Mouse (Mus musculus) embryonic facial prominence, embryonic 12.5 days (tissue): ENCODE results near the gene Vapb. TPM values are rescaled to one million over a fixed set of nuclear protein-coding genes. Genes with fewer than 3 reads are reported as not detected.

Experiments used
- ATAC-seq: fragments of 200-750 bp; cut with Nextera tagmentation; 2 replicates; pipeline ENCODE4 v1.8.0; 2017; ENCODE audit not compliant: insufficient number of reproducible peaks, insufficient read depth, low FRiP score, low TSS enrichment
- H3K27ac ChIP-seq: fragments of 300-500 bp; sonication (generic); 2 replicates; pipeline ENCODE4 v1.5.1; 2016; ENCODE audit warnings: mild to moderate bottlenecking
- H3K27me3 ChIP-seq: fragments of 300-500 bp; sonication (generic); 2 replicates; pipeline ENCODE4 v1.6.1; 2016; ENCODE audit warnings: mild to moderate bottlenecking, moderate library complexity
- H3K36me3 ChIP-seq: fragments of 300-500 bp; sonication (generic); 2 replicates; pipeline ENCODE4 v1.6.1; 2016; ENCODE audit warnings: mild to moderate bottlenecking
- H3K4me1 ChIP-seq: fragments of 300-500 bp; sonication (generic); 2 replicates; pipeline ENCODE4 v1.6.1; 2016
- H3K4me2 ChIP-seq: fragments of 300-500 bp; sonication (generic); replicated peaks from 2 replicates; pipeline ENCODE4 v1.6.1; 2016; ENCODE audit warnings: mild to moderate bottlenecking, moderate library complexity
- H3K4me3 ChIP-seq: fragments of 300-500 bp; sonication (generic); 2 replicates; pipeline ENCODE4 v1.5.1; 2016; ENCODE audit warnings: mild to moderate bottlenecking
- H3K9ac ChIP-seq: fragments of 300-500 bp; sonication (generic); 2 replicates; pipeline ENCODE4 v1.6.1; 2016; ENCODE audit warnings: mild to moderate bottlenecking, moderate library complexity
- H3K9me3 ChIP-seq: fragments of 300-500 bp; sonication (generic); 2 replicates; pipeline ENCODE4 v1.6.1; 2016; ENCODE audit warnings: mild to moderate bottlenecking, moderate library complexity
- WGBS: fragments of 180-500 bp; shearing (Covaris S2); methylation state at CpG from one replicate; pipeline ENCODE4 v1.1.7; 2016; 5-methylcytosine and 5-hydroxymethylcytosine counted together
- microRNA-seq: library from miRNA; unstranded; fragments of <30 nt; microRNA quantifications from one replicate; pipeline ENCODE4, GENCODE M21; 2017
- polyA plus RNA-seq: library from polyadenylated mRNA; unstranded; fragments of >200 nt; fragmentation: Nextera tagmentation; extraction: Ambion mirVana; gene quantifications from 2 replicates; pipeline ENCODE4 v1.2.1, GENCODE M21; 2016

The Vapb gene
- polyA plus RNA-seq, 1 experiment from 2014 or later, result 11.7 TPM

DNA sequence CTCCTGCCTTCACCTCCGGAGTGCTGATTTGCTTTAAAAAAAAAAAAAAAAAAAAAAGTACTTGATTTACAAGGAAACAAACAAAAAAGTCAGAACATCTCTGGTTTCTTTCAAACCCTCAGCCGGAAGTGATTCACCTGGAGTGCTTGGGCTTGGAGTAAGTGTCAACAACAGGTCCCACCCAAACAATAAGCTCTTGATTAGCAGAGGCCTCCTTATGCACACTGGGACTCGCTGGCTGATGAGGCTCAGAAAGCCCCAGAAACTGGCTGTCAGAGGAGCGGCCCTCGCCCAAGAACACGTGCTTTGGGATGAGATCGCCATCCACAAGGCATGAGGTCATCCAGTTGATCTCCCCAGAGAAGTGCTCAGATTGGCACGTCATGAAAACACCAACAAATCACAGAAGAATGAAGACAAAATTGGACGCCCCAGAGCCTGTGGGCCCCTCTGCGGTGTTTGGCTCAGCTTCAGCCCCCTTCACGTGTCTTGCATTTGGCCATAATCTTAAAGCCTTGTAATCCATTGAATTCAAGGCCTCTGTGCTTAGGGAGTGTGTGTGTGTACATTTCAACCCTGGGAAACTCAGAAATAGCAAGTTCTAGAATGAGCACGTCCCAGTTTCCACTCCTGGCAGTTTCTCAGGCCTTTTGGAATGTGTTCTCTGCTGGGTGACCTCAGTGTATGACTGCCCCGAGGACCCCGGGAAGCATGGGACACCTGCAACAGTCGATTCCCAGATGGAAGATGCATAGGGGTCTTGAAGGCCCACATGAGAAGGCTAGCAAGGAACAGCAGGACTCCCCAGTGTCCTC lies 72.9 kb downstream of the Vapb start:
- Histone ChIP-seq H3K4me1 (no peaks in the 10 kb centered on the region), H3K27me3 (no peaks in the 10 kb centered on the region), H3K27ac (no peak overlapping the region), H3K4me2 (no peak overlapping the region), H3K9ac (no peak overlapping the region), H3K4me3 (no peak overlapping the region), H3K9me3 (no peaks in the 10 kb centered on the region), H3K36me3 (no peaks in the 10 kb centered on the region)
- ATAC-seq, result no peak
- 75% methylated on average over 15 of the region's 15 CpGs for WGBS

DNA sequence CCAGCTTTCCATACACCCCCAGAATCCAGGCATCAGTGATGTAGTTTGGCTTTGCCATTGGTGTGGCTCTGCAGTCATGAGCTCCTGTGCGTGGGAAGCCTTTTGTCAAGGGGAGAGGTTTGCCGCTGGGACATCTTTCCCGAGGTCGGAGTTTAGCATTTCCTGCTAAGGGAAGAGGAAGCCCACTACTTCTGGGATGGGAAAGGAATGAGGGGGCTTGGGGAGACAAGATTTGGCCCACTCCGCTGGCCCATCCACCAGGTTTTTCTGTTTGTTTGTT lies 73.5 kb downstream of the Vapb start:
- Histone ChIP-seq H3K27me3 (no peaks in the 10 kb centered on the region), H3K9me3 (no peaks in the 10 kb centered on the region), H3K9ac (no peak overlapping the region), H3K27ac (no peak overlapping the region), H3K4me2 (no peak overlapping the region), H3K36me3 (no peaks in the 10 kb centered on the region), H3K4me1 (no peaks in the 10 kb centered on the region), H3K4me3 (no peak overlapping the region)
- 83% methylated on average over 5 of the region's 5 CpGs for WGBS
- no peak for ATAC-seq

DNA sequence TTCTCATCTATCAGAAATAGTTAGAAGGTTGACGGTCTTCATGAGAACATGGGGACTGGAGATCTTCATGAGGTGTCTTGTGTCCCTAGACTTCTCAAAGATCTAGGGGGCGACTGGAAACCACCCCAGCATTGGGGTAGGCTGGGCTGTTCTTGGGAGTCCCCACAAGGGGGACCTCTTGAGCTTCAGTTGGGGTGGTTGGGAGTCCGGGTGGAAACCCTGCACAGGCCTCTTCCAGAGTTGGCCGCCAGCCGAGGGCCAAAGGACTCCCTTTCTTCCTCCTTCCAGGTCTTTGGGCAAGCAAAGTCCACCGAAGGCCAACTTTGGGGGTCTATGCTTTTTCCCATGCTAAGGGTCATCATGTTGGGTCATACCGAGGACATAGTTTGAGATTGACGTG lies 74.5 kb downstream of the Vapb start:
- H3K27ac ChIP-seq, result no peak overlapping the region
- no peak overlapping the region for H3K9ac ChIP-seq
- H3K36me3 ChIP-seq, result no peaks in the 10 kb centered on the region
- no peak for ATAC-seq
- WGBS, result 66% methylated on average over 8 of the region's 8 CpGs
- H3K4me1 ChIP-seq, result no peaks in the 10 kb centered on the region
- no peak overlapping the region for H3K4me3 ChIP-seq
- peaks cover 4% of the 10 kb centered on the region; the same call in 1 of the 2 replicates for H3K9me3 ChIP-seq
- H3K27me3 ChIP-seq, result no peaks in the 10 kb centered on the region
- H3K4me2 ChIP-seq, result no peak overlapping the region

DNA sequence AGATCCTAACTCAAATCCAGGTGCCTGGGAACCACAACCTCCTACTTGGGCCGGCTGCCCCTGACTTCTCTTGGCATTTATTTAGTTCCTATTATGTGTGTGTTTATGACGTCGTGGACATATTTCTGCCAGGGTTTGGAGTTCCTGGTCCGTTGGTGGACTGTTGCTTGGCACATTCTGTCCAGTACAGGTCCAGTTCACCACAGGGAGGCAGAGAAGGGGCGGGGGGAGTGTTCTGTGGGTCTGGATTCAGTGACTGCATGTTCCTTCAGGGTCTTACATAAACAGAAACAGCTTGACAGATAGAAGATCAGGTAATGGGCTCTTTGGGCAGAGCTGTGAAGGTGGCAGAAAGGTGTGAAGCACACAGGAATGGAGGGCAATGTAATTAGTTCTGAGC lies 75.8 kb downstream of the Vapb start:
- Histone ChIP-seq H3K27ac (no peak overlapping the region), H3K27me3 (no peaks in the 10 kb centered on the region), H3K4me3 (no peak overlapping the region), H3K9me3 (peaks cover 7% of the 10 kb centered on the region; the same call in 1 of the 2 replicates), H3K36me3 (no peaks in the 10 kb centered on the region), H3K4me2 (no peak overlapping the region), H3K4me1 (no peaks in the 10 kb centered on the region), H3K9ac (no peak overlapping the region)
- no peak for ATAC-seq
- 75% methylated on average over 5 of the region's 5 CpGs for WGBS

DNA sequence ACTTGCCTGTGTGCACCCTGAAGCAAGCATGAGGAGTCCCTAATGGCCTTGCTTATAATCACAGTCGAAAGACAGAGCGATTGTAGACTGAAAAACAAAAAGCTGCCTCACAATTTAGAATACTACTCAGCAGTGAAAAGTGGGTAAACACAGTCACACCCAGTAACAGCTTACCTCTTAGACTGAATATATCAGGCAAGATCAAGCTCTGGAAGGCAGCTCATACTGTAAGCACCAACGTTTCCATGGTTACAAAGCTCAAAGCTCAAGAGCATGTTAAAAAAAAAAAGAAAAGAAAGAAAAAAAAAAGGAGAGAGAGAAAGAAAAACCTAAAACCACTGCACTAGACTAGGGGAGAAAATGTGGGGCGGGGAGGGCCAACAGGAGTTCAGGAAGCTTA lies 89.0 kb downstream of the Vapb start:
- no peak for ATAC-seq
- H3K4me1 ChIP-seq, result no peaks in the 10 kb centered on the region
- H3K4me3 ChIP-seq, result no peak overlapping the region
- H3K9me3 ChIP-seq, result no peaks in the 10 kb centered on the region
- no peaks in the 10 kb centered on the region for H3K27me3 ChIP-seq
- no peak overlapping the region for H3K4me2 ChIP-seq
- no peak overlapping the region for H3K9ac ChIP-seq
- no peak overlapping the region for H3K27ac ChIP-seq
- WGBS, result 90% methylated on average over 4 of the region's 4 CpGs
- H3K36me3 ChIP-seq, result no peaks in the 10 kb centered on the region

DNA sequence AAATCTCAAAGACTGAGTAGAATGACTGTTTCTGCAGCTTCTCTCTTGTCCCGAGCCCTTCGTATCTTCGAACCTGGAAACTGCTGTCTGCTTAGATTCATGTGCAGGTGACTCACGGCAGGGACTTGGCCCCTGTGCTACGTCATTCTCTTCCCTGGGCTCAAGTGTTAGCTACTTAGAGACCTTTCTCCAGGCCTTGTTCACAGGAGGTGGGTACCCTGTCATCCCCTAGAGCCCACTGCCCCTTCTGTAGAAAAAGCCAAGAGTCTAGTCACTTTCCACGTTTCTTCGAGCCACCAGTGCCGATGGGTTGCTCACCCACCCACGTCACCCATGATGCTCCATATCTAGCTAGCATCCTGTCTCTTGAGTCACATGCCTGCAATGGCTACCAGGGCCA lies 89.9 kb downstream of the Vapb start:
- Histone ChIP-seq H3K9ac (no peak overlapping the region), H3K4me2 (no peak overlapping the region), H3K27ac (no peak overlapping the region), H3K4me1 (no peaks in the 10 kb centered on the region), H3K4me3 (no peak overlapping the region), H3K9me3 (no peaks in the 10 kb centered on the region), H3K36me3 (no peaks in the 10 kb centered on the region), H3K27me3 (no peaks in the 10 kb centered on the region)
- no peak for ATAC-seq
- whole genome bisulfite sequencing, result 92% methylated on average over 9 of the region's 9 CpGs

DNA sequence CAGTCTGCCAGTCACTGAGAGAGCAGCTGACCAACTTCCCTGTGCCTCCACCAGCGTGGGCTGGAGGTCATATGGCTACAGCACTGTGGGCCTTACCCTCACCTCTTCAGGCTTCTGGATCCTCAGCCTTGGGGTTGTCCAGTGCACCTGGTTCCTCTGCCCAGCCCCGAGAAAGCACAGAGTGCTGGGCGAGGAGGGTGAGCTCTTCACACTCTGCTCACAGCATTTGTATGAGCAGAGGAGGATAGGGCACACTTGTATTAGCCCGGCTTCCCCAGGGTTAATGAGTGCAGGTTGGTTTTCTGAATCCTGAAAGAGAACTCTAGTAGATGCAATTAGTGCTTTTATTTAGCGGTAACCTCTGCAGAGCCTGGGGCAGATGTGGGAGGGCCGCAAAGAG lies 90.8 kb downstream of the Vapb start:
- no peaks in the 10 kb centered on the region for H3K27me3 ChIP-seq
- ATAC-seq, result no peak
- no peak overlapping the region for H3K27ac ChIP-seq
- no peak overlapping the region for H3K4me2 ChIP-seq
- WGBS, result 78% methylated on average over 6 of the region's 6 CpGs
- H3K9ac ChIP-seq, result no peak overlapping the region
- H3K9me3 ChIP-seq, result no peaks in the 10 kb centered on the region
- 0 out of 2 replicates have a peak, but pooled peaks cover 2% of the 10 kb centered on the region for H3K4me1 ChIP-seq
- no peak overlapping the region for H3K4me3 ChIP-seq
- no peaks in the 10 kb centered on the region for H3K36me3 ChIP-seq

DNA sequence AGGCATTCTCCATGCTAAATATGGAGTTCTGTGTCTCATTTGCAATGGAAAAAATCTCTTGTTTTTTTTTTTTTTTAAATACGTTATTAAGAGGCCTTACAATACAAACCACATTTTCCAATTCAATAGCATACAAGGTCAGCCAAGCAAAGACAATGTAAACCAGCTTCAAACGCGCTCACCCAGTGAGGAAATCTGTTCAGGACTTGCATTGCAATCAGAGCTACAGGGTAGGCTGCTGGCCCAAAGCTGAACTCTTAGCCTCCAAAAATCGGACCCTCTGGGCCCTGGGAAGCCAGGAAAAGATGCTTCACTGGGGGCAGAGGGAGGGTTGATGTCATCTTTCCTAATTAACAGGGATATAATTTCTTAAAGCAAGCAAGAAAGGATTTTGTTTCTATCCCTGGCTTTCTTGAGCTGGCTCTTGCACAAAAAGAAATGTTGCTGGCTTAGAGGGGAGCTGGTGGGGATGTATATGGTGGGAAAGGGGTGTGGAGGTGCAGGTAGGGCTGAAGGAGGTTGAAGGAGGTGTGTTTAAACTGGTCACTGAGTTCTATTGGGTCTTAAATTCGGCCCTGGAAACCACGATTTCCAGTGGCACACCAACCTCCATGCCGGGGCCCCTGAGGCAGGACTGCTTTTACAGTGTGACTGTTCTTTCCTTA lies 95.6 kb downstream of the Vapb start:
- 0 out of 2 replicates have a peak, but pooled peaks cover 6% of the 10 kb centered on the region for H3K4me1 ChIP-seq
- H3K27me3 ChIP-seq, result no peaks in the 10 kb centered on the region
- H3K9me3 ChIP-seq, result no peaks in the 10 kb centered on the region
- no peak overlapping the region for H3K4me3 ChIP-seq
- H3K9ac ChIP-seq, result no peak overlapping the region
- no peaks in the 10 kb centered on the region for H3K36me3 ChIP-seq
- WGBS, result 62% methylated on average over 7 of the region's 7 CpGs
- ATAC-seq, result no peak
- no peak overlapping the region for H3K4me2 ChIP-seq
- 0 out of 2 replicates have a peak overlapping the region, but pooled peaks have one; percentile 27 for H3K27ac ChIP-seq

Small RNAs within 50 kb of the gene (microRNA-seq; reads per million reads assigned to microRNA genes)
- gene Mir6340, result not detected

Other genes with a start within 250 kb of the Vapb start
- gene 1700021F07Rik, start 214.9 kb upstream of the Vapb start, polyA plus RNA-seq, result not detected in 2 replicates
- gene Ankrd60, start 159.1 kb upstream of the Vapb start, polyA plus RNA-seq, result not detected in 2 replicates
- gene Rab22a, start 77.8 kb upstream of the Vapb start, polyA plus RNA-seq, result 48.0 and 48.7 TPM in 2 replicates
- gene 1700010B08Rik, start 18.1 kb upstream of the Vapb start, polyA plus RNA-seq, result not detected in 2 replicates